Mouse (Mus musculus): ENCODE measurements around the gene Tatdn3. TPM values are rescaled to one million over a fixed set of nuclear protein-coding genes. Genes with fewer than 3 reads are reported as not detected.
A peak's percentile ranks its signal among the peaks of the same experiment; 100 is the strongest.

The Tatdn3 gene
- total and polyA plus RNA-seq, 3 experiments: 12.7 to 17.2 (median 12.9) TPM

- 0 out of 2 replicates have a peak, but pooled peaks have one; percentile 2 for TF ChIP-seq TCF12 (IDR thresholded peaks at IDR 0.05; ENCODE audit: low read depth, low read length)
- TF ChIP-seq MXI1 (IDR thresholded peaks at IDR 0.05; ENCODE audit: low read depth, low read length): no peak
- TF ChIP-seq ETS1 (conservative IDR thresholded peaks at IDR 0.05; ENCODE audit: low read depth, low read length): no peak
- DNase-seq (ENCODE audit: extremely low read depth): no peak
- dilution Hi-C loops (cut with MboI; ENCODE audit: extremely low pct_ligation_motif_present, extremely low pct_unique_long_range_greater_than_20kb, low sequenced_read_pairs): no loop called here
- Histone ChIP-seq H3K27ac (ENCODE audit: insufficient read depth, low read depth) (peak overlapping the region; percentile 97), H3K79me2 (replicated peaks; ENCODE audit: control insufficient read depth, extremely low read depth, insufficient read depth, poor library complexity, severe bottlenecking) (peaks cover 12% of the 10 kb centered on the region), H3K9ac (ENCODE audit: insufficient read depth, low read depth) (0 out of 2 replicates have a peak overlapping the region, but pooled peaks have one; percentile 44), H3K9me3 (replicated peaks; ENCODE audit: low read length) (no peaks in the 10 kb centered on the region), H3K4me3 (replicated peaks in 1 of 3; ENCODE audit: low read depth in 2 of 3, low read length in 2 of 3, poor library complexity in 1 of 3) (peak overlapping the region in 1 of 3 experiments; percentile 24), H3K4me2 (ENCODE audit: insufficient read depth, low read depth, poor library complexity, severe bottlenecking) (peak overlapping the region; percentile 64; the same call in 1 of the 2 replicates), H3K36me3 (replicated peaks in 1 of 2; ENCODE audit: control insufficient read depth in 1 of 2, insufficient read depth in 1 of 2, low read length in 1 of 2) (peaks cover 62 to 98% of the 10 kb centered on the region in 2 experiments), H3K4me1 (ENCODE audit: control insufficient read depth in 1 of 2, insufficient read depth in 2 of 2) (peaks cover 19 to 46% of the 10 kb centered on the region in 2 experiments), H3K27me3 (replicated peaks) (no peaks in the 10 kb centered on the region)
- in situ Hi-C loops (cut with MboI; ENCODE audit: low pct_ligation_motif_present, low pct_unique_long_range_greater_than_20kb, low sequenced_read_pairs): no loop called here
Observed at GRCm38 (mm10) chr1:191072329-191072913, 9.7 kb upstream of the Tatdn3 start.

DNA sequence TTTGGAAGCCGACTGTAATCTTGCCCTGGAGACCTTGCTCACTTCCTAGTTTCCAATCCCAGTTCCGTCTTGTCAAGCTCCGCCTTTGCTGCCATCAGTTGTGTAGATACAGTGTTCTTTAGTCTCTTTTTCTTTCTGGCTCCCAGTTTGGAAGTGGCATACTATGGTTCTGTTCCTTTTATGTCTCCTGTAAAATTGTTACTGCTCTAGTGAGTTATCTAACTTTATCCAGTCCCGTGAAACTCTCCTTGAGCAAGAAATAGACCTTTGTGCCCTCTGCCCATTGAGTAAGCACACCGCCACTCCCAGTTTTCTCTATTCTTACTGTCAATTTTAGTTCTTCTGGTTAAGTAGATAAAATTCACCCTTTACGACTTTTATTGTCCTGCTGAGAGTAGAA, 8.9 kb upstream of the Tatdn3 start:
- dilution Hi-C loops (cut with MboI; ENCODE audit: extremely low pct_ligation_motif_present, extremely low pct_unique_long_range_greater_than_20kb, low sequenced_read_pairs): no loop called here
- peaks cover 19 to 46% of the 10 kb centered on the region in 2 experiments for H3K4me1 ChIP-seq (ENCODE audit: control insufficient read depth in 1 of 2, insufficient read depth in 2 of 2)
- in situ Hi-C loops (cut with MboI; ENCODE audit: low pct_ligation_motif_present, low pct_unique_long_range_greater_than_20kb, low sequenced_read_pairs): no loop called here

DNA sequence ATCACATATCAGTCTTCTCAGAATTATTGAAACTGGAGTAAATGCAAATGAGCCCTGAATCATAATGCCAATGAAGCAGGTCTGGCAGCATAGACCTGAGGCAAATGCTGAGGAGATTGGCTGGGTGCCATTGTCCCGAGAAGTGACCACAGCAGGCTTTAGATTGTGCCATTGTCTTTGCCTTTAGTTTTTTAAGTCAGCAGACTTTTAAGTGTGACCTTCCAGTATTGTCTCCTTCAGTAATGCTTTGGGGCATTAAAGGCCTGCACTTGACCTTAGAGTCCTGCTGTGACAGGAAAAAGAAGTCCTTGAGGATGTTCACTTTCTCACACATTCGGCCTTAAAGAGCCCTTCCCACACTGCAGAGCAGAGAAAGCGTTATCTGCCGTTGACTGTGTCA, 7.5 kb upstream of the Tatdn3 start:
- H3K4me3 ChIP-seq (replicated peaks in 1 of 3; ENCODE audit: low read depth in 2 of 3, low read length in 2 of 3, poor library complexity in 1 of 3): no peak overlapping the region
- no peak overlapping the region for H3K27ac ChIP-seq (ENCODE audit: insufficient read depth, low read depth)
- dilution Hi-C loops (cut with MboI; ENCODE audit: extremely low pct_ligation_motif_present, extremely low pct_unique_long_range_greater_than_20kb, low sequenced_read_pairs) (no loop called here), in situ Hi-C loops (cut with MboI; ENCODE audit: low pct_ligation_motif_present, low pct_unique_long_range_greater_than_20kb, low sequenced_read_pairs) (no loop called here)
- peaks cover 24% of the 10 kb centered on the region for H3K79me2 ChIP-seq (replicated peaks; ENCODE audit: control insufficient read depth, extremely low read depth, insufficient read depth, poor library complexity, severe bottlenecking)
- H3K9me3 ChIP-seq (replicated peaks; ENCODE audit: low read length): no peaks in the 10 kb centered on the region
- no peak overlapping the region for H3K9ac ChIP-seq (ENCODE audit: insufficient read depth, low read depth)
- no peak overlapping the region for H3K4me2 ChIP-seq (ENCODE audit: insufficient read depth, low read depth, poor library complexity, severe bottlenecking)
- H3K4me1 ChIP-seq (ENCODE audit: control insufficient read depth in 1 of 2, insufficient read depth in 2 of 2): peaks cover 19 to 50% of the 10 kb centered on the region in 2 experiments
- no peaks in the 10 kb centered on the region for H3K27me3 ChIP-seq (replicated peaks)
- H3K36me3 ChIP-seq (replicated peaks in 1 of 2; ENCODE audit: control insufficient read depth in 1 of 2, insufficient read depth in 1 of 2, low read length in 1 of 2): peaks cover 67 to 97% of the 10 kb centered on the region in 2 experiments
- TF ChIP-seq SMC3 (IDR thresholded peaks at IDR 0.05; ENCODE audit: low read depth, low read length) (no peak), JUND (conservative IDR thresholded peaks at IDR 0.05; ENCODE audit: low read depth, low read length) (no peak), MAFK (IDR thresholded peaks at IDR 0.05; ENCODE audit: insufficient replicate concordance, low read length) (no peak), MAZ (IDR thresholded peaks at IDR 0.05; ENCODE audit: low read depth, low read length) (no peak)
- no peak for DNase-seq (ENCODE audit: extremely low read depth)

More for the DNA sequence above, 8.9 kb upstream of the Tatdn3 start:
- H3K9ac ChIP-seq (ENCODE audit: insufficient read depth, low read depth): no peak overlapping the region
- no peak for TF ChIP-seq ZKSCAN1 (IDR thresholded peaks at IDR 0.05; ENCODE audit: borderline replicate concordance, low read depth, low read length)
- no peak overlapping the region for H3K4me2 ChIP-seq (ENCODE audit: insufficient read depth, low read depth, poor library complexity, severe bottlenecking)
- H3K27me3 ChIP-seq (replicated peaks): no peaks in the 10 kb centered on the region
- H3K79me2 ChIP-seq (replicated peaks; ENCODE audit: control insufficient read depth, extremely low read depth, insufficient read depth, poor library complexity, severe bottlenecking): peaks cover 12% of the 10 kb centered on the region
- peaks cover 62 to 97% of the 10 kb centered on the region in 2 experiments for H3K36me3 ChIP-seq (replicated peaks in 1 of 2; ENCODE audit: control insufficient read depth in 1 of 2, insufficient read depth in 1 of 2, low read length in 1 of 2)
- DNase-seq (ENCODE audit: extremely low read depth): no peak
- no peaks in the 10 kb centered on the region for H3K9me3 ChIP-seq (replicated peaks; ENCODE audit: low read length)
- no peak overlapping the region for H3K27ac ChIP-seq (ENCODE audit: insufficient read depth, low read depth)
- H3K4me3 ChIP-seq (replicated peaks in 1 of 3; ENCODE audit: low read depth in 2 of 3, low read length in 2 of 3, poor library complexity in 1 of 3): no peak overlapping the region
